Mouse (Mus musculus) heart, embryonic 10.5 days (tissue): Measurements from ENCODE around the gene Cmc4. TPM values are rescaled to one million over a fixed set of nuclear protein-coding genes. Genes with fewer than 3 reads are reported as not detected.

Experiments
- polyA plus RNA-seq: library from polyadenylated mRNA; unstranded; fragments of >200 nt; fragmentation: Nextera tagmentation; extraction: Ambion mirVana; gene quantifications from 2 replicates; pipeline ENCODE4 v1.2.1, GENCODE M21; 2016

Cmc4 gene
- polyA plus RNA-seq, 1 experiment from 2014 or later = 13.2 TPM

Other genes with a start within 250 kb of the Cmc4 start
- gene Fundc2, start 34.2 kb downstream of the Cmc4 start, polyA plus RNA-seq = 45.9 and 55.2 TPM in 2 replicates
- 1.3 and 1.8 TPM in 2 replicates for gene F8, start 34.0 kb downstream of the Cmc4 start, polyA plus RNA-seq
- gene Mtcp1, start within 50 bp of the Cmc4 start, polyA plus RNA-seq = 6.9 and 8.6 TPM in 2 replicates
- 63.0 and 64.7 TPM in 2 replicates for gene Brcc3, start within 50 bp of the Cmc4 start, polyA plus RNA-seq
- 175 and 186 TPM in 2 replicates for gene Vbp1, start 97.7 kb upstream of the Cmc4 start, polyA plus RNA-seq
- gene Rab39b, start 161.6 kb upstream of the Cmc4 start, polyA plus RNA-seq = 1.1 and 1.8 TPM in 2 replicates